Mouse (Mus musculus) MN1 (cell line): ENCODE data around the gene Dtx3.
A peak's percentile ranks its signal among the peaks of the same experiment; 100 is the strongest.
"Not testable (repeated sequence)": the region's sequence is repeated elsewhere in the genome, so short reads cannot be mapped to it uniquely, and the experiment has no call there.

Experiments
- DNase-seq: peaks from one replicate; pipeline ENCODE4 v3.0.0-alpha.2; 2016; ENCODE audit warnings: low spot score

The Dtx3 gene

GRCm38 (mm10) chr10:127204589-127204988 lies 9.1 kb upstream of the Dtx3 start:
- DNase-seq, result no peak

DNA sequence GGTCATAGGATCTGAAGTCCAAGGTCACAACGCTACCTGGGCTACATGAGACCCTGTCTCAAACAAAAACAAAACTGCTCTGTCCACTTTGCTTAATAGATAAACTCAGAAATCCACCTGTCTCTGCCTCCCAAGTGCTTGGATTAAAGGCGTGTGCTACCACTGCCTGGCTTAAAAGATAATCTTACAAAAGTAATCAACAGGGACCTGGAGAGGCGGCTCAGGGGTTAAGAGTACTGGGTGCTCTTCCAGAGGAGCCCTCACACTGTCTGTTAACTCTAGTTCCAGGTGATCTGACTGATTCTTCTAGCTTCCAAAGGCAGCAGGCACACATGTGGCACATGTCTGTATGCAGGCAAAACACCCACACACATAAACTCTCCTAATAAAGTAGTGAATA lies 7.6 kb upstream of the Dtx3 start:
- no peak for DNase-seq

GRCm38 (mm10) chr10:127200279-127200678 lies 4.8 kb upstream of the Dtx3 start:
- DNase-seq, result peak; percentile 39

DNA sequence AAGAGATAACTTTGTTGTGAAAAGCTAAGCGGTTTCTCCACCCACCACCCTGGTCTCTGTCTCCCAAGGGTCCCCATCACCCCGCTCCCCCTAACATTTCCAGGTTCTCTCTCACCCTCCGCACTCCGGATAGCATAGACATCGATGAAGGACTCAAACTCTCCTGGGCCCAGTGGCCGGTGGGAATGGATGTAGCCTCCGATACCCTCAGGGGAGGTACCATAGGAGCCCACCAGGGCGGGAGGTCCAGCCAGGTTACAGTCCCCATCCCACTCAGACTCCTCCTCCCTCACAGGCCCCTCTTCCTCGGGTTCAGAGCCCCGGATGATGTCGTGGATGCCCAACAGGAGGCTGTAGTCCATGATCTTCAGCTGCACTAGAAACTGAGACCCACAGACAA lies 3.9 kb upstream of the Dtx3 start:
- DNase-seq, result no peak

GRCm38 (mm10) chr10:127199068-127199467 lies 3.5 kb upstream of the Dtx3 start:
- no peak for DNase-seq

GRCm38 (mm10) chr10:127198492-127198891 lies 3.0 kb upstream of the Dtx3 start:
- peak; percentile 12 for DNase-seq

GRCm38 (mm10) chr10:127197505-127198110 lies 2.1 kb upstream of the Dtx3 start:
- peak; percentile 29 for DNase-seq

GRCm38 (mm10) chr10:127197104-127197503 lies 1.6 kb upstream of the Dtx3 start:
- peak; percentile 17 for DNase-seq

DNA sequence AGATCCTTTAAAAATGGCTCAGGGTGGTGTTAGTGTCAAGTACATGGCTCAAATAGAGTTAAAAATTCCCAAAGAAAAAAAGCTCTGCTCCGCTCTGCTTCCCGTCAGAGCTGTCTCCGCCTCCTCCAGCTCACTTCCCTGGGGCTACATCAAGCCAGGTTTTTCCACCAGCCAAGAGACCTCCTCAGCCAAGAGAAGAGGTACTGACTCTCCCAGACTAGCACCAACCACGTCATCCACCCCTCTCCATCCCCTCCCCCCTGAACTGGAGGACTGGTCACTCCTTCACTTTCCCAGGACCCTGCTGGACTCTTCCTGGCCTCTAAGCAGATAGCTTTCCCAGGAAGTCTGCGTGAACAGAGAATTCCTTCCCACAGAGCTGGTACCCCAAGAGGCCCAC lies 864 bp upstream of the Dtx3 start:
- DNase-seq, result peak; percentile 93

GRCm38 (mm10) chr10:127194428-127195327 lies 850 bp downstream of the Dtx3 start:
- DNase-seq, result peak; percentile 85

- no peak for DNase-seq
These were observed 2.5 kb downstream of the Dtx3 start for GRCm38 (mm10) chr10:127193011-127193410.

DNA sequence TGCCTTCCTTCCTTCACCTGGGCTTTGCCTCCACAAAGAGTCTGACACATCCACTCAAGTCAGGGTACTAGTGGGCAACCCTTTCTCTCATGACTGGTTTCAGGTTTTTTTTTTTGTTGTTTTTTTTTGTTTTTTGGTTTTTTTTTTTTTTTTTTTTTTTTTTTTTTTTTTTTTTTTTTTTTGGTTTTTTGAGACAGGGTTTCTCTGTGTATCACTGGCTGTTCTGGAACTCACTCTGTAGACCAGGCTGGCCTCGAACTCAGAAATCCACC lies 3.5 kb downstream of the Dtx3 start:
- DNase-seq, result not testable (repeated sequence)

GRCm38 (mm10) chr10:127191191-127192056 lies 4.1 kb downstream of the Dtx3 start:
- DNase-seq, result peak; percentile 62

DNA sequence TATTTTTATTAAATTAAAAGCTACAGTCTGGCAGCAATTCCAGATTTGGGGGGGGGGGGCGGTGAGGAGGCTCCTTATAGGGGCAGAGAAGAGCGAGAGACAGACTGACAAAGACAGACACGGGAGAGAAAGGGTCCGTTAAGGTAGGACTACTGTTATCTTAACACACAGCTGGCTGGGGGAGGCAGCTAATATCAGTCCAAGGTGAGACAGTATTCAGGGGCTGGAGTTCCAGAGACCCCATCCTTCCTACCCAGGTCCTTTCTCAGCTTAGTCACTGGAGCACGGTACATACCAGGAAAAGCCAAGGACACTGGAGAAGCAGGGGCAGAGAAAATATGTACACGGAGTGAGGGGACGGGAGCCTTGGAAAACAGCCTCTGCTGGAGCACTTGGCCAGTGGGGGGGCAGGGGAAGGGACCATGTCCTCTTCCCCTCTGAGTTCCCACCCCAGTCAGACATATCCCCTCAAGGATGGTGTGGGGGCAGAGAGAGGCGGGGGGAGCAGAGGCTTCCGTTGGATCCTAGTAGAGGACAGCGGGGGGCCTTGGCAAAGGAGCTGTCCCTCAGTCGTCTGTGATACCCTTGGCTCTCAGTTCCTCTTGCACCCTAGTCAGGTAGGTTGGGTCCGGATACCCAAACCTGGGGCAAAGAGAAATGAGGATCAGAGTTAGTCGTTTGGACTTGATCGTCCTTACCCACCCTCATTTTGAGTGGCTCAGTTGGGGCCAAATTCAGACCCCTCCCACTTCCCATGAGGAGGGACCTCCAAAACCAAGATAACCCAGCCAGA lies 4.9 kb downstream of the Dtx3 start:
- DNase-seq, result peak; percentile 27

GRCm38 (mm10) chr10:127189651-127190381 lies 5.7 kb downstream of the Dtx3 start, which contains the start of gene Arhgef25:
Gene Arhgef25 (minus strand): TSS chr10:127190083.
- DNase-seq, result peak; percentile 61

DNA sequence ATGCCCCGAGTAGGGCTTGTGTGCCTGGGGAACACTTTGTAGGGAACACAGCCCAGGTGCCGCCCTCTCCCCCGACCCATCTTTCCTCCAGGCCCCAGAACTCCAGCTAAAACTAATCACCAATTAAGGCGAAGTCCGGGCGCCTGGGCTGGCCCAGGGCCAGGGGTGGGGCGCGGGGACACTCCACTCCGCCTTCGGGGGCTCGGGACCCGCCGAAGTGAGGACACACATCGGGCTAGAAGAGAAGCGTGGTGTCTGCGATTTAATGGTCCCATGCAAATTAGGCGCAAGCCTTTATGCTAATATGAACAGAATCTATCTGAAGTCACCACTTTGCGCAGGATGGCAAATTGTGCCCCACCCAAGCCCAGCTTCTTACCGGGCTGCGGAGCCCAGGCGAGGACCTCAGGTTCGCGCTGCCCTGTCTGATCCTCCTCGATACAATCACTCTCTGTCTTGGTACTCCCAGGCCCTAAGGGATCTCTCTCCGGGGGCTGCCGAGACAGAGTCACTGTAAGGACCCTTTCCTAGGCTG lies 6.3 kb downstream of the Dtx3 start:
- peak; percentile 91 for DNase-seq

DNA sequence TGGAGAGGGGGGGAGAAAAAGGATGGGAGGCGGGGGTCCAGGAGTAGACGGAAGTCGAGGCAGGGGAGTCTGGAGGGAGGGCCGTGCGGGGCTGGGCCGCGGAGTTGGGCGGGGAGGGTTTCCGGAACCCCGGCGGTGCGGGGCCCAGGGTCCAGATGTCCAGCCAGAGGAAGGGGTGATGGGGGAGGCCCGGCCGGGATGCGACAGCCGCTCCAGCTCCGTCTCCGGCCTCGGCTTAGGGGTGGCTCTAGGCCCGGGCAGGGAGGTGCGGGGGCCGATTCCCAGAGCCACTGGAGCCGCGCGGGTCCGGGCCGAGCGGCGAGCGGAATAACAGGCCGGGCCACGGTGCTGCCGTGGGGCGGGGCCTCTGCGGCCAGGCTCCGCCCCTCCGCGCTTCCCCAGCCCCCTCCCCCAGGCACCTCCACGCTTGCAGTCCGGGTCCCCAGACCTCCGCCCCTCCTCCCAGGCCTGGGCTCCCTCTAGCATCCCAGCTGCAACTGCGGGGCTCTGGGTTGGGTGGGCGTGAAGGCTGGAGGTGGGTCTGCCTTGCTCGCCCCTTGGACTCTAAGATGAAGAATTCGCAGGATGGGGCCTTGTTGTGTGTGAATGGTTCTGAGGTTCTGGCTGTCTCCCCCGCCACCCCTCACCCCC lies 6.9 kb downstream of the Dtx3 start:
- peak; percentile 90 for DNase-seq

DNA sequence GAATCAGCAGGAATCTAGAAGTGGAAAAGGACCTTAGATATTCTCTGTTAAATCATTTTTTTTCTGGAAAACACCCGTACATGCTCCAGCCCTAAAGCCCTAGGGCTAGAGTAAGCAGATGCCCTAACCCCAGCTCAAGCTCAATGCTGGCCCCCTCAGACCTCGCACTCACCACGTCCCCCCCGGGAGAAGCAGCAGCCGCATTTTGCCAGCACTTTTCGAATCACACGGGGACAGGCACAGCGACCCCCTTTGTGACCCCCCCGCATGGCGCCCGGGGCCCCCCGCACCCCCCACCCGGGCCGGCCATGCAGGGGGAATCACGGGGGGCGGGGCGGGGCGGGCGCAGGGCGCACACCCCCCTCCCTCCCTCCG lies 7.5 kb downstream of the Dtx3 start:
- DNase-seq, result peak; percentile 46

GRCm38 (mm10) chr10:127187371-127188078 lies 8.0 kb downstream of the Dtx3 start:
- DNase-seq, result no peak

DNA sequence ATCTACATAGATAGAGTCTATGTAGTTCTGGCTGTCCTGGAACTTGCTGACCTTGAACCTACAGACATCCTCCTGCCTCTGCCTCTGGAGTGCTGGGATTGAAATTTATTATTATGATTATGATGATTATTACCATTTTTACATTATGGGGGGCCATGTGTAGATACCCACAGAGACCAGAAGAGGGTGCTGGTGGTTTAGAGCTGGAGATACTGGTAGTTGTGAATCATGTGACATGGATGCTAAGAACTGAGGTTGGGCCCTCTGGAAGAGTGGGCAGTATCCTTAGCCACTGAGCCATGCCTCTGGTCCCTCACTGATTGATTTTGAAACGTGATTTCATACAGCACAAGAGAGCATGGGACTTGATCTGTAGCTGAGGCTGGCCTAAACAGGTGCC lies 9.1 kb downstream of the Dtx3 start:
- DNase-seq, result peak; percentile 20
